ENCODE assay signal across 19 mouse cellular contexts in the genomic region with DNA sequence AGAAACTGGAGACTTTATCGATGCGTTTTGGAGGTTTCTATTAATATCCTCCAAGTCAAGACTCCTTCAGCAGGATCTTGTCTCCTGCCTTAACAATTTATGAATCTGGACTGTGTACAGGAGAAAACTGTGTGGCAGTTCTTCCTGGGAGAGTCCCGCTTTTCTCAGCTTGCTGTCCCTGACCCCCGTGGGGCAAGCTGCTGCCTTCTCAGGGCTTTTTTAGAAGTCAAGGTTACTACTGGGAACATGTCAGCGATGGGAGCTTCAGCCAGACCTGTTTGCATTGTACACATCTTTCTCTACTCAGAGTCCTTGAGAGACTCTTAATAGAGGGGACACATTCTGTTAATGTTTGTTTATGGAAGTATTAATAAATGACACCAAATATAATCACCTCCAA.
"Had no signal": no experiment of that assay in that cellular context is flagged by ENCODE, and none has a peak within 500 bp of the region (broad histone marks: within the 10 kb centered on the region; RNA-seq: fewer than 3 reads in every experiment).

No protein-coding gene starts in this region.

- H3K27ac ChIP-seq: midbrain, embryonic 10.5 days; midbrain, embryonic 12.5 days; neural tube, embryonic 13.5 days; neural tube, embryonic 15.5 days had no signal

- ATAC-seq: midbrain, embryonic 16.5 days had no signal

- H3K4me2 ChIP-seq: lung, embryonic 14.5 days; midbrain, embryonic 12.5 days; neural tube, embryonic 13.5 days; neural tube, embryonic 15.5 days had no signal

- H3K4me1 ChIP-seq: midbrain, embryonic 12.5 days; neural tube, embryonic 13.5 days; neural tube, embryonic 15.5 days had no signal

- H3K27me3 ChIP-seq: neural tube, embryonic 13.5 days; neural tube, embryonic 15.5 days had no signal

- H3K9ac ChIP-seq: lung, embryonic 14.5 days; midbrain, embryonic 12.5 days; neural tube, embryonic 13.5 days; neural tube, embryonic 15.5 days had no signal

- H3K36me3 ChIP-seq: midbrain, embryonic 10.5 days; midbrain, embryonic 12.5 days; neural tube, embryonic 13.5 days; neural tube, embryonic 15.5 days had no signal

- H3K9me3 ChIP-seq: midbrain, embryonic 10.5 days; midbrain, embryonic 12.5 days; neural tube, embryonic 13.5 days; neural tube, embryonic 15.5 days had no signal

- DNase-seq: lung, adult 18-20 months; lung, postnatal 10 days; lung, postnatal 4 days; midbrain, embryonic 14.5 days; retina, postnatal 1 day; right cerebral cortex, adult 18-20 months; right cerebral cortex, postnatal 25 days; right cerebral cortex, postnatal 4 days; spleen, adult 18-20 months; thymus, adult 18-20 months; thymus, postnatal 14 days; thymus, postnatal 36 days had no signal

- H3K4me3 ChIP-seq: midbrain, embryonic 10.5 days; midbrain, embryonic 12.5 days; myocyte; neural tube, embryonic 13.5 days; neural tube, embryonic 15.5 days had no signal
